Mouse (Mus musculus) lung, postnatal 0 days (tissue): Measurements from ENCODE around the gene Dzip1. TPM values are rescaled to one million over a fixed set of nuclear protein-coding genes. Genes with fewer than 3 reads are reported as not detected.

ENCODE experiments used
- ATAC-seq: fragments of 200-750 bp; cut with Nextera tagmentation; 2 replicates; pipeline ENCODE4 v1.8.0; 2017; ENCODE audit warnings: moderate library complexity
- DNase-seq: peaks from one replicate; pipeline ENCODE4 v3.0.0-alpha.2; 2016; ENCODE audit warnings: low spot score
- H3K27ac ChIP-seq: fragments of 300-500 bp; sonication (generic); 2 replicates; pipeline ENCODE4 v1.5.1; 2014; ENCODE audit warnings: antibody characterized with exemption, mild to moderate bottlenecking, low read length, mixed read lengths
- H3K27me3 ChIP-seq: fragments of 300-500 bp; sonication (generic); replicated peaks from 2 replicates; pipeline ENCODE4 v1.6.1; 2014; ENCODE audit warnings: low read length, mixed read lengths; ENCODE audit not compliant: insufficient read depth
- H3K36me3 ChIP-seq: fragments of 300-500 bp; sonication (generic); 2 replicates; pipeline ENCODE4 v1.6.1; 2014; ENCODE audit warnings: low read length, mixed read lengths; ENCODE audit not compliant: insufficient read depth
- H3K4me1 ChIP-seq: fragments of 300-500 bp; sonication (generic); 2 replicates; pipeline ENCODE4 v1.6.1; 2014; ENCODE audit warnings: antibody characterized with exemption, low read depth, low read length, mixed read lengths; ENCODE audit not compliant: insufficient read depth
- H3K4me2 ChIP-seq: fragments of 300-500 bp; sonication (generic); replicated peaks from 2 replicates; pipeline ENCODE4 v1.6.1; 2014; ENCODE audit warnings: low read depth, mild to moderate bottlenecking, low read length, moderate library complexity, mixed read lengths
- H3K4me3 ChIP-seq: fragments of 300-500 bp; sonication (generic); 2 replicates; pipeline ENCODE4 v1.5.1; 2014; ENCODE audit warnings: low read depth, low read length
- H3K9ac ChIP-seq: fragments of 300-500 bp; sonication (generic); replicated peaks from 2 replicates; pipeline ENCODE4 v1.6.1; 2014; ENCODE audit warnings: low read depth, mild to moderate bottlenecking
- H3K9me3 ChIP-seq: fragments of 300-500 bp; sonication (generic); 2 replicates; pipeline ENCODE4 v1.6.1; 2016; ENCODE audit warnings: low read length, mixed read lengths
- CTCF ChIP-seq: IDR thresholded peaks from 2 replicates; pipeline ENCODE4 v1.5.1; 2016; ENCODE audit warnings: antibody characterized with exemption, mild to moderate bottlenecking
- EP300 ChIP-seq: IDR thresholded peaks from 2 replicates; pipeline ENCODE4 v1.6.1; 2016; ENCODE audit warnings: antibody characterized with exemption, mild to moderate bottlenecking, control low read depth
- WGBS: fragments of 180-500 bp; shearing (Covaris S2); extraction: QIAGEN DNeasy Blood & Tissue Kit; methylation state at CpG from one replicate; pipeline ENCODE4 v1.1.7; 2014; 5-methylcytosine and 5-hydroxymethylcytosine counted together
- polyA plus RNA-seq: library from polyadenylated mRNA; unstranded; fragments of >200 nt; fragmentation: Nextera tagmentation; extraction: Ambion mirVana; gene quantifications from 2 replicates; pipeline ENCODE4 v1.2.1, GENCODE M21; 2015

Gene Dzip1
- polyA plus RNA-seq, 1 experiment from 2014 or later, result 4.0 TPM

- ATAC-seq (no peak), DNase-seq (no peak)
- Histone ChIP-seq H3K4me2 (peak overlapping the region; percentile 15; the same call in 1 of the 2 replicates), H3K27me3 (no peaks in the 10 kb centered on the region), H3K9ac (no peak overlapping the region), H3K4me3 (no peak overlapping the region), H3K4me1 (peaks cover 6% of the 10 kb centered on the region; the same call in 1 of the 2 replicates), H3K9me3 (no peaks in the 10 kb centered on the region), H3K36me3 (no peaks in the 10 kb centered on the region), H3K27ac (no peak overlapping the region)
- 59% methylated on average over 6 of the region's 6 CpGs for WGBS
- TF ChIP-seq EP300 (no peak), CTCF (no peak)
Measured at GRCm38 (mm10) chr14:118856563-118856962, 68.7 kb downstream of the Dzip1 start.

GRCm38 (mm10) chr14:118855141-118855800 is 70.0 kb downstream of the Dzip1 start:
- peaks cover 6% of the 10 kb centered on the region; the same call in 1 of the 2 replicates for H3K4me1 ChIP-seq

GRCm38 (mm10) chr14:118854371-118855114 is 70.7 kb downstream of the Dzip1 start:
- Histone ChIP-seq H3K4me2 (peak overlapping the region; percentile 93), H3K27me3 (no peaks in the 10 kb centered on the region), H3K9ac (peak overlapping the region; percentile 55), H3K4me1 (peaks cover 6% of the 10 kb centered on the region; the same call in 1 of the 2 replicates), H3K27ac (peak overlapping the region; percentile 77), H3K36me3 (no peaks in the 10 kb centered on the region), H3K4me3 (peak overlapping the region; percentile 58), H3K9me3 (no peaks in the 10 kb centered on the region)
- DNase-seq (peak; percentile 77), ATAC-seq (peak; percentile 59)
- TF ChIP-seq CTCF (no peak), EP300 (no peak)
- 3% methylated on average over 38 of the region's 48 CpGs for WGBS

More at GRCm38 (mm10) chr14:118855141-118855800, 70.0 kb downstream of the Dzip1 start:
- WGBS, result 2% methylated on average over 28 of the region's 28 CpGs
- TF ChIP-seq CTCF, result peak; percentile 36
- no peak for TF ChIP-seq EP300
- H3K36me3 ChIP-seq, result no peaks in the 10 kb centered on the region
- no peaks in the 10 kb centered on the region for H3K27me3 ChIP-seq
- peak overlapping the region; percentile 93 for H3K4me2 ChIP-seq
- no peaks in the 10 kb centered on the region for H3K9me3 ChIP-seq
- peak overlapping the region; percentile 58 for H3K4me3 ChIP-seq
- DNase-seq (no peak), ATAC-seq (0 out of 2 replicates have a peak, but pooled peaks have one; percentile 2)
- peak overlapping the region; percentile 77 for H3K27ac ChIP-seq
- peak overlapping the region; percentile 55 for H3K9ac ChIP-seq

GRCm38 (mm10) chr14:118851496-118852107 is 73.7 kb downstream of the Dzip1 start:
- DNase-seq (peak; percentile 83), ATAC-seq (peak; percentile 38)
- Histone ChIP-seq H3K4me2 (no peak overlapping the region), H3K9me3 (no peaks in the 10 kb centered on the region), H3K4me3 (no peak overlapping the region), H3K9ac (no peak overlapping the region), H3K27me3 (no peaks in the 10 kb centered on the region), H3K4me1 (peaks cover 6% of the 10 kb centered on the region; the same call in 1 of the 2 replicates), H3K27ac (peak overlapping the region; percentile 68), H3K36me3 (no peaks in the 10 kb centered on the region)
- peak; percentile 8; the same call in 1 of the 2 replicates for TF ChIP-seq EP300
- TF ChIP-seq CTCF, result no peak
- 21% methylated on average over 6 of the region's 6 CpGs for WGBS

GRCm38 (mm10) chr14:118850696-118851035 is 74.6 kb downstream of the Dzip1 start:
- Histone ChIP-seq H3K9ac (no peak overlapping the region), H3K4me3 (no peak overlapping the region), H3K4me1 (peaks cover 6% of the 10 kb centered on the region; the same call in 1 of the 2 replicates), H3K36me3 (no peaks in the 10 kb centered on the region), H3K27ac (peak overlapping the region; percentile 68), H3K9me3 (no peaks in the 10 kb centered on the region), H3K27me3 (no peaks in the 10 kb centered on the region), H3K4me2 (peak overlapping the region; percentile 27)
- ATAC-seq (peak; percentile 37; the same call in 1 of the 2 replicates), DNase-seq (peak; percentile 74)
- 37% methylated on average over 4 of the region's 4 CpGs for WGBS
- TF ChIP-seq CTCF, result no peak
- peak; percentile 31; the same call in 1 of the 2 replicates for TF ChIP-seq EP300
